Mouse (Mus musculus) Patski (cell line): ENCODE results near the gene Tppp3. TPM values are rescaled to one million over a fixed set of nuclear protein-coding genes. Genes with fewer than 3 reads are reported as not detected.

Source experiments
- ATAC-seq: fragments of 100-300 bp; one replicate; pipeline ENCODE4 v1.8.0; 2021
- CTCF ChIA-PET: fragments of 350-600 bp; sonication (Branson Sonifier 250); formaldehyde crosslinking; loops from one replicate; lab custom pipeline; 2022; ENCODE audit warnings: inconsistent platforms; lab: Charles Lee
- POLR2A ChIA-PET: fragments of 350-600 bp; sonication (Branson Sonifier 250); formaldehyde crosslinking; loops from one replicate; lab custom pipeline; 2022; ENCODE audit warnings: antibody characterized with exemption, inconsistent platforms; lab: Charles Lee
- DNase-seq: peaks from one replicate; pipeline ENCODE4 v3.0.0-alpha.2; 2011; ENCODE audit warnings: low read depth, low spot score
- H3K27me3 ChIP-seq: fragments of 371-371 bp; one replicate; pipeline ENCODE4 v1.5.1; 2021
- CTCF ChIP-seq: fragments of 100-300 bp; IDR thresholded peaks from one replicate; pipeline ENCODE4 v1.5.1; 2021
- in situ Hi-C: fragments of 300-500 bp; cut with MboI; formaldehyde crosslinking; loops from 3 replicates; pipeline ENCODE4 v1.11.1; 2018; ENCODE audit warnings: low pct_unique_long_range_greater_than_20kb, mixed read lengths
- polyA plus RNA-seq: library from polyadenylated mRNA; unstranded; gene quantifications from one replicate; pipeline ENCODE4 v1.2.3, GENCODE M21; 2021

The Tppp3 gene
- polyA plus RNA-seq, 1 experiment from 2014 or later, result 2.7 TPM

- in situ Hi-C loops, result no loop called here
- ChIA-PET CTCF (interaction anchor here (1.4 to 1.8 kb wide), 3 partner anchors 9 to 43 kb away, joined by 3 to 6 read pairs (median 5); no protein-coding TSS in a partner anchor), POLR2A (no interaction called here)
- TF ChIP-seq CTCF, result peak; percentile 75
- ATAC-seq, result no peak
- no peak for DNase-seq
- peaks cover 81% of the 10 kb centered on the region for H3K27me3 ChIP-seq
These were observed 29.9 kb downstream of the Tppp3 start for GRCm38 (mm10) chr8:105441433-105441832.

DNA sequence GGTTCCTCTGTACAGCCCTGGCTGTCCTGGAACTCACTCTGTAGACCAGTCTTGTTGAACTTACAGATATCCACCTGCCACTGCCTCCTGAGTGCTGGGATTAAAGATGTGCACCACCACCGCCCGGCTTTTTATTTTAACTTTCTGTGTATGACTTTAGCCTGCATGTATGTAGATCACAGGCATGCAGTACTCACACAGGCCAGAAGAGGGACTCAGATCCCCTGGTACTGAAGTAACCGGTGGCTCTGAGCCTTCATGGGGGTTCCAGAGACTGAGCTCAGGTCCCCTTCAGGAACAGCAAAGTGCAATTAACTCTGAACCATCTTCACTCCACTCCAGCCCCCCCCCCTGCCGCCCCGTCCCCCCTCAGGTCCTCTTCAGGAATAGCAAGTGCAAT, 32.5 kb downstream of the Tppp3 start:
- peaks cover 77% of the 10 kb centered on the region for H3K27me3 ChIP-seq
- peak; percentile 72 for TF ChIP-seq CTCF
- in situ Hi-C loops, result no loop called here
- no peak for DNase-seq
- ChIA-PET POLR2A (interaction anchor here (0.7 kb wide), 1 partner anchor 27 kb away, joined by 6 read pairs; no protein-coding TSS in a partner anchor), CTCF (interaction anchor here (0.7 to 1.6 kb wide), 7 partner anchors 8 to 88 kb away, joined by 3 to 6 read pairs (median 4); no protein-coding TSS in a partner anchor)
- ATAC-seq, result no peak

DNA sequence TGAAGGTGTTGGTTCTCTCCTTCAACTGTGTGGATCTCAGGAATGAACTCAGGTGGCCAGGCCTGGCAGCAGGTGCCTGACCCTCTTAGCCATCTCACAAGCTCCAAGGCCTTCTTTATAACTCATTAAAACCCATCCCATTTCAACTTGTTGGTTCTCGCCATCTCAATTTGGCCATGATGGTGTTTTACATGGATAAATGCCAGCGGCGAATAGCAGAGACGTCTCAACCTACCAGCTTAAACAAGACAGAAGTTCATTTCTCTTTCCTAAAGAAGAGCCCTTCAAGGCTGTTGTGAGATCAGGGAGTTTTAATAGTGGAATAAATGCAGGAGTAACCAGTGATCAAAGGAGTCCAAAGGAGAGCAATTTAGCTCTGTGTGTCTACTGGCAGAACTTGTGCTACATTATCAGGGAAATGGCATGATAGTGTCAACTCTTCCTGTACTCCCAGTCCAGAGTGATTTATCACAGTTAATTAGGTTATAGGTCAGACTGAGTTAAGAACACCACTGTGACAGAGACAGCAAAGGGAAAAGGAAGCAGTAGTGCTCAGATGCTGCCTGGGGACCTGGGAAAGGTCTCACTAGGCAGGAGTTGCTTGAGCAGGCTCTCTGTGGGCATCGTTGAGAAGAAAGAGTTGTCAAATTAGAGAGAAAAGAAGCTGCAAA, 34.1 kb downstream of the Tppp3 start:
- no peak for TF ChIP-seq CTCF
- ChIA-PET CTCF (interaction anchor here (0.9 kb wide), 2 partner anchors 43 to 102 kb away, joined by 3 to 4 read pairs; no protein-coding TSS in a partner anchor), POLR2A (no interaction called here)
- no peak for DNase-seq
- in situ Hi-C loops, result no loop called here
- no peak for ATAC-seq
- H3K27me3 ChIP-seq, result peaks cover 77% of the 10 kb centered on the region

GRCm38 (mm10) chr8:105436218-105436617, 35.1 kb downstream of the Tppp3 start:
- peaks cover 79% of the 10 kb centered on the region for H3K27me3 ChIP-seq
- DNase-seq, result no peak
- ChIA-PET POLR2A (no interaction called here), CTCF (interaction anchor here (1.1 kb wide), 1 partner anchor 118 kb away, joined by 3 read pairs; no protein-coding TSS in a partner anchor)
- in situ Hi-C loops, result no loop called here
- no peak for ATAC-seq
- TF ChIP-seq CTCF, result no peak

DNA sequence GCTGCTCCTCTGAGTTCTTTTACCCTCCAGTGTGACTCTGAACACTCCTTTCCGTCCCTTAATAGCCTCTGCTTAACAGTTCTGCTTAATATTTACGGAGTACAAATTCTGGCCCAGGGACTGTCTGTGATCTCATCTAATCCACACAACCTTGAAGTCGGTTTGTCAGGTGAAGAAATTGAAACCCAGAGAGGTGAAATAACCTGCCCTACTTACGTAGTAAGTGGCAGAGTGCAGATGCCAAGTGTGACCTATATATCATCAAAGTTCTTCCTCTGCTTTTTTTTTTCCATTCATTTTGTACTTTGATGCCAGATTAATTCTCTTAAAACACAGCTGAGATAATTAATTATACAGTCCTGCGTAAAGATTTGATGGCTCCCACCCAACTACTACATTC, 37.2 kb downstream of the Tppp3 start:
- DNase-seq (no peak), ATAC-seq (no peak)
- H3K27me3 ChIP-seq, result peaks cover 79% of the 10 kb centered on the region
- POLR2A ChIA-PET, result interaction anchor here (1.1 kb wide), 1 partner anchor 63 kb away, joined by 4 read pairs; no protein-coding TSS in a partner anchor
- CTCF ChIA-PET, result no interaction called here
- in situ Hi-C loops, result no loop called here
- no peak for TF ChIP-seq CTCF

- POLR2A ChIA-PET, result interaction anchor here (1.1 kb wide), 1 partner anchor 62 kb away, joined by 4 read pairs; no protein-coding TSS in a partner anchor
- DNase-seq (no peak), ATAC-seq (no peak)
- CTCF ChIA-PET, result interaction anchor here (1.4 kb wide), 2 partner anchors 8 to 13 kb away, joined by 3 to 6 read pairs; no protein-coding TSS in a partner anchor
- in situ Hi-C loops, result no loop called here
- H3K27me3 ChIP-seq, result peaks cover 85% of the 10 kb centered on the region
- TF ChIP-seq CTCF, result no peak
These were observed 37.8 kb downstream of the Tppp3 start for GRCm38 (mm10) chr8:105433511-105433910.

GRCm38 (mm10) chr8:105433021-105433420, 38.3 kb downstream of the Tppp3 start:
- no peak for ATAC-seq
- ChIA-PET CTCF (interaction anchor here (1.4 kb wide), 2 partner anchors 9 to 13 kb away, joined by 3 to 6 read pairs; no protein-coding TSS in a partner anchor), POLR2A (interaction anchor here (1.1 kb wide), 1 partner anchor 62 kb away, joined by 4 read pairs; no protein-coding TSS in a partner anchor)
- in situ Hi-C loops, result no loop called here
- TF ChIP-seq CTCF, result no peak
- H3K27me3 ChIP-seq, result peaks cover 90% of the 10 kb centered on the region
- no peak for DNase-seq

DNA sequence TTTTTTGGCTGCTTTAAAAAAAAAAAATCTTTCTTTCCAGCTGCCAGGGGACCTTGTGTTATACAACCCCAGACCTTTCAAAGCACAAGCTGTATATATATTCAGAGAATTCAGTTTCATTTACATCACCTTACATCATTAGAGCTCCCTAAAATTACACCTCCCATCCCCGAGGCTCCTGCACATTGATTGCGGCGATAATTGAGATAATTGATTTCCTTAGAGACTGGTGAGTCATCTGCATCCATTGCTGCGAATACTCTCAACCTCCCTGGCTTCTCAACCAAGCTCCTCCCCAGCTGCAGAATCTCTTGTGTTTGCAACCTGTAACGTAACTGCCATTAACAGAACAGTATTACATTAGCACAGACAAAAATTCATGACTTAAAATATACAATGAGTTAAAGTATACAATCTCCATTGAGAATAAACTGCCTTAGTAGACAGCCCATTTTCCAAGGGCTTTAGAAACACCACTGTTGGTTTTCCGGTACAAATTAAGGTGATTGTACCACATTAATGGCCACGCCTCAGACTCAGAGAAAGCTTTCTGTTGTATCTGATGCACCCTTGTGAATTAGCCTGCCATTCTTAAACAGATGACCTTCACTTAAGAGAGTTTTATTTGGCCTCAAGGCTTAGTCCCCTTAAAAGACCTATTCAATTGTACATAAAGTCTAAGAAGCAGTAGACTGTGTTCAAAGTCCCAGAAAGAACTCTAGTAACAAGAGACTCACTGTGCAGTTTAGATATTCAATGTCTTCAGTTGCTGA, 39.4 kb downstream of the Tppp3 start:
- ATAC-seq (no peak), DNase-seq (no peak)
- no peak for TF ChIP-seq CTCF
- ChIA-PET POLR2A (no interaction called here), CTCF (interaction anchor here (0.6 to 1.4 kb wide), 2 partner anchors 10 to 47 kb away, joined by 3 to 6 read pairs; no protein-coding TSS in a partner anchor)
- in situ Hi-C loops, result no loop called here
- H3K27me3 ChIP-seq, result peaks cover 88% of the 10 kb centered on the region

GRCm38 (mm10) chr8:105426878-105427277, 44.4 kb downstream of the Tppp3 start:
- no peak for TF ChIP-seq CTCF
- ChIA-PET CTCF (no interaction called here), POLR2A (no interaction called here)
- H3K27me3 ChIP-seq, result peaks cover 74% of the 10 kb centered on the region
- no peak for ATAC-seq
- in situ Hi-C loops, result no loop called here
- DNase-seq, result no peak

DNA sequence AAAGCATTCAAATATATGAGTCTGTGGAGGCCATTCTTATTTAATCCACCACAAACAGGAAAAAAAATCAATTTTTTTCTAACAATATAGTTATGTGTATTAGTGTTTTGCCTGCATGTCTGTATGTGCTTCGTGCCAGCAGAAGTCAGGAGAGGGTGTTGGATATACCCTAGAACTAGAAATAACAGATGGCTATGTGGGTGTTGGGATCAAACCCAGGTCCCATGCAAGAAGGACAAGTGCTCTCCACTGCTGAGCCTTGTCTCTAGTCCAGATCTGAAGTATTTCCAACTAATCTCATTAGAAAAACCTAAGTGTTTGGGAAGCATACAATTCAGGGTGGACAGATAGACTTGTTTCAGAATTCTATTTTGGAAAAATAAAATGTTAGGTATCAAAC, 49.3 kb downstream of the Tppp3 start:
- POLR2A ChIA-PET, result no interaction called here
- H3K27me3 ChIP-seq, result peaks cover 59% of the 10 kb centered on the region
- TF ChIP-seq CTCF, result no peak
- in situ Hi-C loops, result no loop called here
- DNase-seq (no peak), ATAC-seq (no peak)
- CTCF ChIA-PET, result no interaction called here
